Mouse (Mus musculus) layer of hippocampus, adult 11-12 months (tissue): ENCODE data around the gene Pax4.

ENCODE experiments used
- DNase-seq: peaks from one replicate; pipeline ENCODE4 v3.0.0; 2022; ENCODE audit warnings: low spot score

Pax4 gene

GRCm38 (mm10) chr6:28447937-28448336, 1.2 kb downstream of the Pax4 start:
- DNase-seq: no peak

GRCm38 (mm10) chr6:28431538-28431855, 17.7 kb downstream of the Pax4 start:
- DNase-seq: no peak

- DNase-seq: no peak
Measured at GRCm38 (mm10) chr6:28430795-28431537, 18.2 kb downstream of the Pax4 start.

GRCm38 (mm10) chr6:28429870-28430269, 19.3 kb downstream of the Pax4 start:
- DNase-seq: no peak

GRCm38 (mm10) chr6:28428290-28428689, 20.9 kb downstream of the Pax4 start, which contains the start of gene Gcc1:
TSS of gene Gcc1 (minus strand) at chr6:28428390.
- no peak for DNase-seq

- DNase-seq: no peak
Measured at GRCm38 (mm10) chr6:28427096-28427839, 21.9 kb downstream of the Pax4 start, which contains the start of gene Fscn3. TSS of gene Fscn3 (plus strand) at chr6:28427789.

GRCm38 (mm10) chr6:28425019-28425418, 24.1 kb downstream of the Pax4 start:
- DNase-seq: no peak

- peak; percentile 61 for DNase-seq
Measured at GRCm38 (mm10) chr6:28423767-28424695, 25.1 kb downstream of the Pax4 start.

- peak; percentile 94 for DNase-seq
Measured at GRCm38 (mm10) chr6:28423313-28423712, 25.8 kb downstream of the Pax4 start, which contains the start of gene Arf5. TSS of gene Arf5 (plus strand) at chr6:28423560.

GRCm38 (mm10) chr6:28422651-28423290, 26.4 kb downstream of the Pax4 start:
- DNase-seq: peak; percentile 37

GRCm38 (mm10) chr6:28421469-28422000, 27.6 kb downstream of the Pax4 start:
- peak; percentile 96 for DNase-seq

- DNase-seq: no peak
Measured at GRCm38 (mm10) chr6:28420865-28421264, 28.3 kb downstream of the Pax4 start.

- no peak for DNase-seq
Measured at GRCm38 (mm10) chr6:28420361-28420760, 28.8 kb downstream of the Pax4 start.

- DNase-seq: no peak
Measured at GRCm38 (mm10) chr6:28419673-28420072, 29.5 kb downstream of the Pax4 start.

- DNase-seq: peak; percentile 71
Measured at GRCm38 (mm10) chr6:28418449-28418848, 30.7 kb downstream of the Pax4 start.

GRCm38 (mm10) chr6:28416981-28417380, 32.2 kb downstream of the Pax4 start:
- DNase-seq: no peak

GRCm38 (mm10) chr6:28411236-28411635, 37.9 kb downstream of the Pax4 start:
- no peak for DNase-seq

GRCm38 (mm10) chr6:28410053-28410452, 39.1 kb downstream of the Pax4 start:
- no peak for DNase-seq

- DNase-seq: no peak
Measured at GRCm38 (mm10) chr6:28399791-28400190, 49.4 kb downstream of the Pax4 start.

- no peak for DNase-seq
Measured at GRCm38 (mm10) chr6:28398726-28399125, 50.4 kb downstream of the Pax4 start.

GRCm38 (mm10) chr6:28397681-28398203, 51.4 kb downstream of the Pax4 start, which contains the start of gene Zfp800:
TSS of gene Zfp800 (minus strand) at chr6:28398005.
- no peak for DNase-seq
